Mouse (Mus musculus) heart, postnatal 14 days (tissue): ENCODE measurements around the gene Adprm. TPM values are rescaled to one million over a fixed set of nuclear protein-coding genes. Genes with fewer than 3 reads are reported as not detected.
"Not testable (repeated sequence)": the region's sequence is repeated elsewhere in the genome, so short reads cannot be mapped to it uniquely, and the experiment has no call there.

Experiments
- DNase-seq, 2 experiments: peaks; one replicate each; pipeline ENCODE4 v3.0.0; 2021 to 2022
- intact Hi-C: fragments of 180-260 bp; cut with DNase I; formaldehyde crosslinking; loops from one replicate; pipeline ENCODE4 v1.15.1; 2025
- long read RNA-seq, 2 experiments: library from polyadenylated mRNA; stranded (forward); transcript quantifications; one replicate each; pipeline ENCODE4 v2.0.0; 2021
- total RNA-seq, 2 experiments: library from RNA; stranded (reverse); gene quantifications; 2 replicates each; pipeline ENCODE4 v1.2.3; 2021

Gene Adprm
- 10 to 100 TPM; 13.8 to 15.9 TPM for total RNA-seq
- long read RNA-seq, experiment 1, partial matches to known transcripts: 1 of 22 reads
- long read RNA-seq, experiment 1, other reads (novel, unspliced or antisense): 16 of 22 reads
- long read RNA-seq, experiment 2, transcript Adprm-201 (5 exons, 1,283 nt): major isoform, 6 of 12 reads
- long read RNA-seq, experiment 2, partial matches to known transcripts: 3 of 12 reads
- long read RNA-seq, experiment 2, other reads (novel, unspliced or antisense): 2 of 12 reads

- intact Hi-C loops: loop anchor here (1.0 kb wide), 1 partner anchor 27 kb away; the partner anchor contains the start of gene Tmem220
Measured at GRCm38 (mm10) chr11:67052321-67052952, at the start of gene Adprm, which contains the start of gene Sco1. Adprm (minus strand) TSS chr11:67052594. Sco1 (plus strand) TSS chr11:67052670.

GRCm38 (mm10) chr11:67101713-67102112 is 49.3 kb upstream of the Adprm start:
- intact Hi-C loops: loop anchor here (1.0 kb wide), 1 partner anchor 77 kb away; no protein-coding TSS in a partner anchor
- peak; percentile 56 to 71 for DNase-seq

More at GRCm38 (mm10) chr11:67052321-67052952, at the start of gene Adprm, which contains the start of gene Sco1:
- DNase-seq: peak; percentile 88 to 90

DNA sequence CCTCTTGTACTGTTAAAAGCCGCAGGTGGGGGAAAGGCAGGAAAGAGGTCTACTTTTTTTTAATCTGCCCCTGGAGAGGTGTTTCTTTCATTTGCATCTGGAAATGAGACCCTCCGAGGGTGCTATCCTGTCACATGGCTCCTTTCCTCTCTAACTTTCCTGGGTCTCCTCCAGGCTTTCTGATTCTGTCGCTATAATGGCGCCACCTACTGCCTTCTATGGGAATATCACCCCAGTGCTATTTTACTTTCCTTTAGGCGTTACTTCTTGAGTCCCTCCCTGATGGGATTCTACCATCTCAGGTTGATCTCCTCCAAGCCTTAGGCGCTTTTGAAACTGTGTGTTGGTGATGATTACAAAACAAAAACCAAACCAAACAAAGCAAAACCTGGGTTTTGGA is 47.8 kb upstream of the Adprm start:
- intact Hi-C loops: no loop called here
- DNase-seq: peak; percentile 17 to 41

DNA sequence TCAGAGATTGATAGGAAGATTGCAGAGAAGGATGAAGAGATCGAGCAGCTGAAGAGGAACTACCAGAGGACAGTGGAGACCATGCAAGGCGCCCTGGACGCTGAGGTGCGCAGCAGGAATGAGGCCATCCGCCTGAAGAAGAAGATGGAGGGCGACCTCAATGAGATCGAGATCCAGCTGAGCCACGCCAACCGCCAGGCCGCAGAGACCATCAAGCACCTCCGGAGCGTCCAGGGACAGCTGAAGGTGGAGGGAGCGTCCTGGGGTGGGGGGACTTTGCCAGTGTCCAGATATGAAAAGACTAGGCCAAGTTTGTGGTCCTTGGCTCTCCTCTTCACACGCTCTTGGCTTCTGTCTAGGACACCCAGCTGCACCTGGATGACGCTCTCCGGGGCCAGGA is 46.8 kb upstream of the Adprm start:
- no peak for DNase-seq
- intact Hi-C loops: no loop called here

- no peak for DNase-seq
- intact Hi-C loops: no loop called here
Measured at GRCm38 (mm10) chr11:67098427-67098826, 46.0 kb upstream of the Adprm start.

- no peak for DNase-seq
- intact Hi-C loops: no loop called here
Measured at GRCm38 (mm10) chr11:67097709-67098108, 45.3 kb upstream of the Adprm start.

GRCm38 (mm10) chr11:67094470-67094869 is 42.1 kb upstream of the Adprm start:
- no peak for DNase-seq
- intact Hi-C loops: no loop called here

DNA sequence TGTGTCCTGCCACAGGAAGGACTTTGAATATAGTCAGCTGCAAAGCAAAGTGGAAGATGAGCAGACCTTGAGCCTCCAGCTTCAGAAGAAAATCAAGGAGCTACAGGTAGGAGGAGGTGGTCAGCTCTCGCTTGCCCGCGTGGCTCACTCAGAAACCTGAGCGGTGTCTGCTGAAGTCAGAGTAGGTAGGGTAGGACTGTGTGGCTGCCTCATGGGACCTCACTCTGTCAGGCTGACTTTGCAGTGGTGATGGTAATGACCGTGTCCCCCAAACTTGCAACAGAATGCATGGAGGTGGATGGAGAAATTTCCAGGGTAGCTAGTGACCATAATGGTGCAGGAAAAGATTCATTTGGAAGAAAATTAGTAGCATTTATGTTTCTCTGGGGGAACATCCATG is 41.3 kb upstream of the Adprm start:
- intact Hi-C loops: no loop called here
- no peak for DNase-seq

- intact Hi-C loops: no loop called here
- no peak for DNase-seq
Measured at GRCm38 (mm10) chr11:67093201-67093600, 40.8 kb upstream of the Adprm start.

DNA sequence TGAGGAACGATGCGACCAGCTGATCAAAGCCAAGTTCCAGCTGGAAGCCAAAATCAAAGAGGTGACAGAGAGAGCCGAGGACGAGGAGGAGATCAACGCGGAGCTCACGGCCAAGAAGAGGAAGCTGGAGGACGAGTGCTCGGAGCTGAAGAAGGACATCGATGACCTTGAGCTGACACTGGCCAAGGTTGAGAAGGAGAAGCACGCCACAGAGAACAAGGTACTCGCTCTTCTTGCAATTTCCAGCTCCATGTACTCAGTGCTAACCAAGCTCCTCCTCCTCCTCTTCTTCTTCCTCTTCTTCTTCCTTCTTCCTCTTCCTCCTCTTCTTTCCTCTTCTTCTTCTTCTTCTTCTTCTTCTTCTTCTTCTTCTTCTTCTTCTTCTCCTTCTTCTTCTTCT is 40.0 kb upstream of the Adprm start:
- intact Hi-C loops, DNase-seq: not testable (repeated sequence)

GRCm38 (mm10) chr11:67087225-67087624 is 34.8 kb upstream of the Adprm start:
- DNase-seq: no peak
- intact Hi-C loops: no loop called here

DNA sequence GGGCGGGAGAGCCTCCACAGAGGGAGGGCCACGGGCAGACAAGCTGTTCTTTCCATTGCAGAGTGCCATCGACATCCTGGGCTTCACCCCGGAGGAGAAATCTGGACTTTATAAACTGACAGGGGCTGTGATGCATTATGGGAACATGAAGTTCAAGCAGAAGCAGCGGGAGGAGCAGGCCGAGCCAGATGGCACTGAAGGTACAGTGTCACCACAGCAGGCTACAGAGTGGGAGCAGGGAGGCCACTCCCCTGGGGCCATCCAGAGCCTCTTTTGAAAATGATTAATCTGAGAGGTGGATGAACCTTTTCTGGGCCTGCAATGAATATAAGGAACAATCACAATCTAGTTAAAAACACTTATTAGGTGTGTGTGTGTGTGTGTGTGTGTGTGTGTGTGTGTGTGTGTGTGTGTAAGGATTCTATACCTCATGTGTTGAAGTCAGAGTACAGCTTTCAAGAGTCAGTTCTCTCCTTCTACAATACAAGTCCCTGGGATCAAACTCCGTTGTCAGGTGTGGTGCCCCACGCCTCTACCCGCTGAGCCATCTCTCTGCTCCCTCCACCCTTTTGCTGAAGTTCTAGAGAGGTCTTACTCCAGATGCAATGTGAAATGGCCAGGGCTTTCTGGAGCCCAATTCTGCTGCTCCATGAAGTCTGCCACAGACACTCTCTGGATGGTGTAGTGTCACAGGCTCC is 34.2 kb upstream of the Adprm start:
- intact Hi-C loops: no loop called here
- no peak for DNase-seq

DNA sequence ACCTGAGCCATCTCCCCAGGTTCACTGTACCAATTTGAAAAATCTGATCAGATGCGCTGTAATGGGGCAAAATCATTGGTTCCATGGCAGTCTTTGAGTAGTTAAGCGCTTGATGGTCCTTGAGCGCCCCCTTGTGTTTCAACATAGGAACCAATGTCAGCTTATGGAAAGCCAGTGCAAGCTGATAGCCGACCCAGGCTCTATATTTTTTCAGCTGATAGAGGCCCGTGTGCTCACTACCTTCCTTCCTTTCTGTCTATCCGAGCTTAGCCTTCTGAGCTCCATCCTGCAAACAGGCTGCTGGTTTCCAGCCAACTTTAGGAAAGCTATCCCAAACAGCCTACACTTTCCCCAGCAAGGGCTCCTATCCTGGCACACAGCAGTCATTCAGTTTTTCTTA is 33.1 kb upstream of the Adprm start:
- intact Hi-C loops: loop anchor here (1.0 kb wide), 1 partner anchor 61 kb away; no protein-coding TSS in a partner anchor
- peak; percentile 72 to 83 for DNase-seq

GRCm38 (mm10) chr11:67083712-67084340 is 31.4 kb upstream of the Adprm start:
- intact Hi-C loops: loop anchor here (5.0 kb wide), 1 partner anchor 182 kb away; no protein-coding TSS in a partner anchor
- DNase-seq: no peak

DNA sequence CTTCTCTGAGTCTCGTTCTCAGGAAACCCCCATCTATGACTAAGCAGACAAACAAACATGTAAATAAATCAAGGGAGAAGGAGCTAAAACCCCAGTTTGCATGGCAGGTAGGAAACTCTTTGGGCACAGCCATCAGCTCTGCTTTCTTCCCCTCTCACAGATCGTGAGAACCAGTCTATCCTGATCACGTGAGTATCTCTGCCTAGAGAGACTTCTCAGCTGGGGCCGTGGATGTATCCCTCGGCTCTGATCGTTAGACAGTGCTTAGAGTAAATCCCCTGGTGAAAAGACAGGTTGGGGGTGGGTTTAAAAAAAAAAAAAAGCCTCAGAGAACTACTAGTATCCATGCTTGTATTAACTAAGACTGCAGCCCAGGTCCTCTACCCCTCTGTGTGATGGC is 30.8 kb upstream of the Adprm start:
- DNase-seq: no peak
- intact Hi-C loops: loop anchor here (5.0 kb wide), 1 partner anchor 181 kb away; no protein-coding TSS in a partner anchor

GRCm38 (mm10) chr11:67082793-67083192 is 30.4 kb upstream of the Adprm start:
- intact Hi-C loops: loop anchor here (5.0 kb wide), 1 partner anchor 180 kb away; no protein-coding TSS in a partner anchor
- no peak for DNase-seq

DNA sequence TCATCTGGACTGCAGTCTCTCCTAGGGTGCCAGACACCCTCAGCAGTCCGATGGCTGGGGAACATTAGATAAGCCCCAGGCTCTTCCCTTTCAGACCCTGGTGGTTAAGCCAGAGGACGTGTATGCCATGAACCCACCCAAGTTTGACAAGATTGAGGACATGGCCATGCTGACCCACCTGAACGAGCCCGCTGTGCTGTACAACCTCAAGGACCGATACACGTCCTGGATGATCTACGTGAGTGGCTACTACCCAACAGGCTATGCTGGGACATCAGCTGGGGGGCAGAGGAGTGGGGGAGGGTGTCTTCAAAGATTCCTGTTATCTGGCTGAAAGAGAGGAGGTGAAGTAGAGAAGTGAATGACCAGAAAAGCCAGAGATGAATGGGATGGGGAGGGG is 29.8 kb upstream of the Adprm start:
- DNase-seq: no peak
- intact Hi-C loops: loop anchor here (5.0 kb wide), 1 partner anchor 180 kb away; no protein-coding TSS in a partner anchor

DNA sequence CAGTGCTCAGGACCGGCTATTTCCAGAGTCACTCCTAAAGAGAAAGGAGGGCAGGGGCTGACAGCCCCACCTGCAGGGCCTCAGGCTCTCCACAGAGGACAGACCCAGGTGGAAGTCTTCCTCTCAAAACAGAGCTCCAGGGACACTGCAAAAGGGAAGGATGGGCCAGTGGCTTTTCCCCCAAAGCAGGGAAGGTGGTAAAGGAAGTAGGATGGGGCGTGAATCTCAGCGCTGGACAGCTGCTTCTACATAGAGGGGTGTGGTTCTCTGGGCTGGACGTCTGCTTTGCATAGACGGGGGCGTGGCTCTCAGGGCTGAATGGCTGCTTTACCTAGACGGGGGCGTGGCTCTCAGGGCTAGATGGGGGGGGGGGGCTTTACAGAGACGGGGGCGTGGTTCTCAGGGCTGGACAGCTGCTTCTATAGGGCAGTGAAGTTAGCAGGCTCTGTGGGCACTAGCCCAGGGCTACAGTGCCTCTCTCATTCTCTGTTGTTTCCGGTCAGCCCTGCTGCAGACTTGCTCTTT is 28.8 kb upstream of the Adprm start:
- intact Hi-C loops: loop anchor here (5.0 kb wide), 1 partner anchor 179 kb away; no protein-coding TSS in a partner anchor
- DNase-seq: no peak

DNA sequence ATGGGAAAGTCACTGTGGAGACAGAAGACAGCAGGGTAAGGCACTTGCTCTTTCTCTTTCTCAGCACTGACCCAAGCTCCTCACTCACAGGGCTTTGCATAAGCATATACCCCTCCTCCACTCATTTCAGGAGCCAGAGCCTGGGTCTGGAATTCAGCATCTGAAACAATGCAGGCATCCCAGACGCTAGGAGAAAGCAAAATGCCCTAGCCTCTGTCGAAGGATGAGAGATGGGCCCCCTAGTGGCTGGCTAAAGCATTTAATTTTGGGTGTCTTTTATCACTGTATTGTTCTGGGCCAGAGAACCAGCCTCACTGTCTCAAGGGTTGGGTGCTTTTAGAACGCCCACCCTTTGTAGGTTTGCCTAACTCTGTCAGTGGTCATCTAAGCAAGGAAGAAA is 27.8 kb upstream of the Adprm start:
- peak; percentile 66 to 76 for DNase-seq
- intact Hi-C loops: loop anchor here (1.0 to 5.0 kb wide), 2 partner anchors 56 to 178 kb away; no protein-coding TSS in a partner anchor

- intact Hi-C loops: loop anchor here (1.0 to 5.0 kb wide), 2 partner anchors 55 to 177 kb away; no protein-coding TSS in a partner anchor
- DNase-seq: no peak
Measured at GRCm38 (mm10) chr11:67079740-67080139, 27.3 kb upstream of the Adprm start.
